Mouse (Mus musculus): ENCODE results near the gene Scgb1c1.

- TF ChIP-seq CTCF (IDR thresholded peaks at IDR 0.05; ENCODE audit: low read depth) (no peak), EP300 (IDR thresholded peaks at IDR 0.05; ENCODE audit: low read depth) (no peak)
These were observed 10.2 kb upstream of the Scgb1c1 start, which contains the start of gene Urah for GRCm38 (mm10) chr7:140834968-140835757.
